Mouse (Mus musculus) activated CD4-positive, CD25-positive, alpha-beta regulatory T cell, adult 4 months (primary cell): Measurements from ENCODE around the gene Gm49352. TPM values are rescaled to one million over a fixed set of nuclear protein-coding genes. Genes with fewer than 3 reads are reported as not detected.
"Not testable (repeated sequence)": the region's sequence is repeated elsewhere in the genome, so short reads cannot be mapped to it uniquely, and the experiment has no call there.

ENCODE experiments used
- ATAC-seq: one replicate; pipeline ENCODE4 v1.8.0; 2017
- polyA plus RNA-seq, 2 experiments: library from polyadenylated mRNA; unstranded; fragments of 100-300 nt; shearing (Covaris generic); gene quantifications; one replicate each; pipeline ENCODE4 v1.2.1; 2017

The Gm49352 gene
- polyA plus RNA-seq = not detected

- not testable (repeated sequence) for ATAC-seq
Measured at GRCm38 (mm10) chr13:61568074-61568473, at the start of gene Gm49352. Gene Gm49352 (minus strand): TSS chr13:61568174.

GRCm38 (mm10) chr13:61570027-61570426 lies 2.1 kb upstream of the Gm49352 start, which contains the start of gene Cts3:
Gene Cts3 (minus strand): TSS chr13:61570127.
- ATAC-seq = no peak

GRCm38 (mm10) chr13:61541631-61542030 lies 26.3 kb downstream of the Gm49352 start, which contains the start of gene Ctsm:
Gene Ctsm (minus strand): TSS chr13:61541839.
- ATAC-seq = no peak

Other genes with a start within 250 kb of the Gm49352 start
- not detected for gene Cts7, start 210.0 kb downstream of the Gm49352 start, polyA plus RNA-seq
- not detected for gene Ctsm, start 26.3 kb downstream of the Gm49352 start, polyA plus RNA-seq
- gene Cts3, start 2.0 kb upstream of the Gm49352 start, polyA plus RNA-seq = not detected